Comparison of ENCODE assay signal across 7 mouse cellular contexts in the genomic region with DNA sequence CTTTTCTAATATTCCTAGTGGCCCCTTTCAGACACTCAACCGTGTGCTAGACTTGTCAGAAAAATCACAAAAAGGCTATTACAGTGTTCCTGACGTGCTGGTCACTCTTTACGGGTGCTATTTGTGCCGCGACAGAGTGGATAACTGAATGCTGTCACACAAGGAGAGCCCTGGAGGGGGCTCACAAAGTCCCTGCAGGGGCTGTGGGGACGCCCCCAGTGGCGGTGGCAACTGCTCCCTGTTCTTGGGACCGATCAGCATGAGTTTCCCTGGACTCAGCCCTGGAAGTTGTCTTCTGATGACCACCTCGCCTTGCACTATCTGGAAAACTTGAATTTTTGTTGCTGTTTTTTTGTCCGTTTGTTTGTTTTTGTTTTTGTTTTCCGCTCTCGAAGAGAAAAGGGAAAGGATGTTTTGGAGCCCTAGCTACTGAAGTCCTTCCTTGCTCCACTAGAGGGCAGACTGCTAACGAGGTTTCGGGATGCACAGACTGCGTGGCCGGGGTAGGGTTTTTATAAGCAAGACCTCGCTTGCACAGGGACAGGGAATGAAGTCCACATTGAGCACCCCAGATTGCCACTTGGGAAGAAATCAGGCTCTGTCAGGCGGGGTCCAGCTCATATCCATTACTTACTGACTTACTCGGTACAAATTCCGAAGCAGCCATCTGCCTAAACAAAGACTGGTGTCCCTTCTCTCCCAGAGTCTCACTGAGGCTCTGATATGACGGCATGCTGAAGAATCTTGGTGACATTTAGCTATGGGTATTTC.
DNase-seq lines count a peak whose midpoint lies in the region; ATAC-seq lines count a peak whose summit lies in the region.

No protein-coding gene starts in this region.

- peak overlapping the region; percentile 46 for H3K9ac ChIP-seq in hindbrain, embryonic 16.5 days (ENCODE audit: low read depth, low read length)

- no peaks in the 10 kb centered on the region for H3K9me3 ChIP-seq in hindbrain, embryonic 16.5 days (ENCODE audit: control insufficient read depth, low read length)

- 3% methylated on average over 21 of the region's 21 CpGs for WGBS in hindbrain, embryonic 16.5 days

- DNase-seq in ZHBTc4 (ENCODE audit: low read depth, low spot score) = peak; percentile 80
- DNase-seq in cerebellum, adult 9-11 months = peak; percentile 42
- peak; percentile 74 to 84 for DNase-seq in frontal cortex, postnatal 36 days (ENCODE audit: low spot score in 2 of 2)
- peak; percentile 44 for DNase-seq in left cerebral cortex, adult 11 months (ENCODE audit: low spot score)
- DNase-seq in lung, postnatal 4 days = peak; percentile 42 to 75
- peak; percentile 69 for DNase-seq in right cerebral cortex, postnatal 25 days

- H3K27me3 ChIP-seq in hindbrain, embryonic 16.5 days (replicated peaks; ENCODE audit: control insufficient read depth, insufficient read depth, low read length) = no peaks in the 10 kb centered on the region

- peak; percentile 88 for ATAC-seq in hindbrain, embryonic 16.5 days

- H3K4me3 ChIP-seq in hindbrain, embryonic 16.5 days (ENCODE audit: low read length) = peak overlapping the region; percentile 33

- H3K27ac ChIP-seq in hindbrain, embryonic 16.5 days (ENCODE audit: low read depth, low read length) = no peak overlapping the region

- H3K4me2 ChIP-seq in hindbrain, embryonic 16.5 days (ENCODE audit: low read length) = peak overlapping the region; percentile 56

- H3K36me3 ChIP-seq in hindbrain, embryonic 16.5 days (ENCODE audit: control insufficient read depth, insufficient read depth, low read length) = no peaks in the 10 kb centered on the region

- peaks cover 3% of the 10 kb centered on the region; the same call in 1 of the 2 replicates for H3K4me1 ChIP-seq in hindbrain, embryonic 16.5 days (ENCODE audit: control insufficient read depth, insufficient read depth, low read depth, low read length)
